Mouse (Mus musculus) adrenal gland, postnatal 4 days (tissue): Measurements from ENCODE around the gene AL731706.1. TPM values are rescaled to one million over a fixed set of nuclear protein-coding genes. Genes with fewer than 3 reads are reported as not detected.
"Not testable (repeated sequence)": the region's sequence is repeated elsewhere in the genome, so short reads cannot be mapped to it uniquely, and the experiment has no call there.

Source experiments
- DNase-seq, 2 experiments: peaks; one replicate each; pipeline ENCODE4 v3.0.0; 2021 to 2022; ENCODE audit warnings: low spot score in 2 of 2, mixed read lengths in 2 of 2
- long read RNA-seq, 2 experiments: library from polyadenylated mRNA; stranded (forward); transcript quantifications; one replicate each; pipeline ENCODE4 v2.0.0; 2021
- total RNA-seq, 2 experiments: library from RNA; stranded (reverse); gene quantifications; 2 replicates each; pipeline ENCODE4 v1.2.3; 2021

AL731706.1 gene
- total RNA-seq = 10 to 100 TPM in 1 of 2 experiments, 1 to 10 TPM in 1; 9.4 to 12.6 TPM
- long read RNA-seq, experiment 1, transcript AL731706.1-201 (3 exons, 944 nt) = major isoform, 38 of 38 reads
- long read RNA-seq, experiment 1, partial matches to known transcripts = 0 of 38 reads
- long read RNA-seq, experiment 1, other reads (novel, unspliced or antisense) = 0 of 38 reads
- long read RNA-seq, experiment 2, transcript AL731706.1-201 (3 exons, 944 nt) = major isoform, 21 of 21 reads
- long read RNA-seq, experiment 2, partial matches to known transcripts = 0 of 21 reads
- long read RNA-seq, experiment 2, other reads (novel, unspliced or antisense) = 0 of 21 reads

- peak; percentile 94 to 98 for DNase-seq
These were observed at the start of gene AL731706.1, which contains the start of the genes Slx4ip and Mkks for GRCm38 (mm10) chr2:136891068-136891950. AL731706.1 (minus strand) TSS chr2:136891389. Slx4ip (plus strand) TSS chr2:136891218. Mkks (minus strand) TSS chr2:136891389.

DNA sequence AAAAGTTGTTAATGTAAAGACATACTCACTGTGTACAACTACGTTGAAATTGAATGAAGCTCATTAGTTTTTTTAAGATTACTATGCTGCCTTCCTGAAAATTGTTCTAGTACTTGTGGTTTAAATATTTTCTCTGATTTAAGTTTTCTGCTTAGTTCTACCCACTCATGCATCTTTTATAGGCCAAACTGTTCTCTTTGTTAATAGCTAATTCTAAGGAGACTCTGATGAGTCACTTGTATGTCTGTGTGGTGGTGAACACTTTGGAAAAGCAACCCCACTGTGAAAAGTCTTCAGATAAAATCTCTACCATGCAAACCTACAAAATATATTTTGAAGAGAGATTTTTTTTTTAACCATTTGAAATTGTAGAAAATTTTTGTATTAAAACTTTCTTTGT, 47.1 kb upstream of the AL731706.1 start:
- no peak for DNase-seq

DNA sequence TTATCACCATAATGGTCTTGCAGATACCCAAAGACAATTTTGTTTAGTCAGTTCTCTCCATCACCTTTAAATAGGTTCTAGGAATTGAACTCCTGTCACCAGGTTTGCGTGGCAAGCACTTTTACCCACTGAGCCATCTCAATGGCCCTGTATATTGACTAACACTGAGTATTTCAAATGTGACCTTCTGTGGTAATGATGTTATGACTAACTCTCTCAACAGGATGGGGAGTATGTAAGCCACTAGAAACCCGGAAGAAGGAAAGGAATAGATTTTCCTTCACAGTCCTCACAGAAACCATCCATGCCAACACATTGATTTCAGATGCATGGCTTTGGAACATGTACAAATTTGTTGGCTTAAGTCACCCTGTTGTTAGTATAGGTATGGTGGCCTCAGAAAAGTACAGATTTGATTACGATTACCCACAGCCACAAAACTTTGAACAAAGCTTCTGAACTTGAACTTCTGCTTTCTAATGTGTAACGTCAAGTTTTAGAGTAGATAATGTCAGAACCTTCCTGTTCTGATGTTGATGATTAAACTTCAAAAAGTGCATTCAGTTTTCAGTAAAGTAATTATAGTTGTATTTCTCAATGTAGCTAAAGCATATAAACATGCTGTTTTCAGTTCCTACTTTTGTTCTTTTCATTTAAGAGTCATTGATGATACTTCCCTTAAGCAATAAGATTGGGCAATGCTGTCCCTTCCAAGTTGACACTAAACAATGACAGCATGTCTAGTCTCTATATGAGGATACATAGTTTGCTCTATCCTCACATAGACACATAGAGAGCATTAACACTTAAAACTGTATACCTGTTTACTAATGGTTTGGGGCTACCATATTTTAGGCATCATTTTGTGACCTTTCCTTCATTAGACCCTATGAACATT, 45.5 kb upstream of the AL731706.1 start:
- DNase-seq = no peak

DNA sequence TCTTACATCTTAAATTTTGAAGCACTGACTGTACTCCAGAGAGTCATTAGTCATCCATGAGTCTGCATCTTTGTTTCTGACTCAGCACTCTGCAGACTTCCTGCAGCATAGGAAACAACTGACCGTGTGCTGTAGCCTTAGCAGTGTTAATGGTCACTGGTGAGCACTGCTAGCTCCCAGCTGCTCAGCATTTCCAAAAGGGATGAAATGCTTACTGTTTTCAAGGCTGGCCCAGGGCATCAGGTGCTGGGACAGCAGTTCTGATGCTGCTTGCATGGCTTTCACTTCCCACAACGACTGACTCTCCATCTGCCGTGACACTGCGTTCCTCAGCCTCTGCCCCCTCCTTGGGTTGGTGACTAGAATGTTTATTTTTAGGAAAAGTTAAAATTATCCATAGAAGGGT, 29.8 kb upstream of the AL731706.1 start:
- DNase-seq = no peak

DNA sequence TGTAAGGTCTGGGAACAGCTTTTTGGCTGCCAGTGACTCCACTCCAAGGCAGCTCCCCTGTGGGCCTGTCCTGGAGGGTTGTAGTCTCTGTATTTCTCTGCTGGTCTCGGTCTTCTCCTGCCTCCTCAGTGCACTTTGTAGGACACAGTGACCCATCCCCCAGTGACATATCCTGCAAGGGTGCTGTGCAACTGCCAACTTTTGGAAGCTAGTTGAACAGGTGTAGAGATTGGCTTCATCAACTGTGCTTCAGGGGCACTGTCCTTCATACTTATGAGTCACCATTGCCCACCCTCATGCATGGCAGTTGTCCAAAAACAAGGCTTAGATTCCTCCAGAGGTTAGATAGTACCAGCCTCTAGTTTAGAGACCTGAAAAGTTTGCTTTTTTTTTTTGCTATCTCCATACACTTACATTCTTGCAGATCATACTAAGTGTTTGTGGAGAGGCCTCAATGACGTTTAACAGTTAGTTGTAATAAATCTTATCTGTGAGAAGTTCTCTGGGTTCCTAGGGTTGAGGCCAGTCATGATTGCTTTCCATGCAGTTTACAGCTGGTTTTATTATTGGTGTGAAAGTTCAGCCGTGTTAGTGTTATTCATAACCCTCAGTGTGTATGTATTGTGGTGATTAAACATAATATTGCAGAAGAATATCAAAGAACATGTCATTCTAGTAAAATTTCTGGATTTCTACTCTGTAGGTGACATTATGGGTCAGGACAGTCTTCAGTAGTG, 29.2 kb upstream of the AL731706.1 start:
- DNase-seq = no peak

DNA sequence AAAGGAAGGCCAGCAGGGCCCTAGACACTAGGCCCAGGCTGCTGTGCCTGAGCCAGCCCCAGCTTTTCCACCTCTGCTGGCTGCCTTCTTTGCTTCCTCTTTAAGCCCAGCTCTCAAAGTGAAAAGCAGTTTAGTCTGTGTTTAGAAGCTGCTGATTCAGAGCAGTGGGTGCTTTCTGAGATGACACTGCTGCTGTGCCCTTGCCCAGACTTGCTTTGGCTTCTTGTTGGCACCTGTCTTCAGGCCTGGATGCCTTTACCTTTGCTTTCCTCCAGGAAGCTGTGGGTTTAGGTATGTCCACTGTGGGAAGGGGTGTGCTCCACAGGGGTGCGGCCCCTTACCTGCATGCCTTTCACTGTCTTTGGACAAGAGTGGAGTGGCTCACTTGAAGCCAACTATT, 28.2 kb upstream of the AL731706.1 start:
- DNase-seq = no peak

- DNase-seq = no peak
These were observed 23.2 kb upstream of the AL731706.1 start for GRCm38 (mm10) chr2:136914334-136914902.

DNA sequence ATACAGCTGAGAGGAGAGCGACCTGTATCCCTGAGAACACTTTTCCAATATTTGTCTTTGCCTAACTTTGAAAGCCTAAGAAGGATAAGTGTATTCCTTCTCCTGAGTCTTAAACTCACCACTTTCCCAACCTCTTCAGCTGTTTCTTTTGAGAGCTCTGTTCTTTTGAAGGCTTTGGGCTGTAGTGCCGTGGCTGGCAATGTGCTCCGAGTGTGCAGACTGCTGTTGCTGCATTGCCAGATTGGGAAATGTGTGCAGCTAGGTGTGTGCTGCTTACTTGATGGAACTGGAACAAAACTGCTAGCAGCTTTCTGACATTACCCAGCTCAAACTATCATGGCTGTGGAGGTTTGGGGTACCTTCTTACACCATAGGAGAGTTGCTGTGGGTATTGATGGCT, 21.8 kb upstream of the AL731706.1 start:
- DNase-seq = no peak

DNA sequence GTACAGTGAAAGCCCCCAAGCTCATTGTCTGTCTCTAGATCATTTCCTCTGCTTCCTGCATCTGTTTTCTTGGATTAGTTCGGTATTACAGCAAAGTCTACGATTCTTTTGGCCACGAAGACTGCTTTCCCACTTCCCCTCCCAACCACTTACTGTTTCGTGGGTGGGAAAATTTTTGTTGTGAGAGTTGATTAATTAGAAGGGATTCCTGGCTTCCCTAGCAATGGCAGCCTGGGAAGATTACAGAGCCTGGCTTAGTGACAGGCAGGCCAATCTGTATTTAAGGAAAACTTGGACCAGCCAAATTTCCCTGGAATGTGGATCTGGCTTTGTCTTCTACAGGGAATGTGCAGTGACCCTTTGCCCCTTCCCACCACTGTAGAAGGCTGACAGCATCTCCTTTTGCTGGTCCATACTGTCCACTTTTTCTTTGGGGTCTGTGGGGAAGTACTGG, 20.8 kb upstream of the AL731706.1 start:
- no peak for DNase-seq

GRCm38 (mm10) chr2:136909298-136909697, 18.1 kb upstream of the AL731706.1 start:
- no peak for DNase-seq

DNA sequence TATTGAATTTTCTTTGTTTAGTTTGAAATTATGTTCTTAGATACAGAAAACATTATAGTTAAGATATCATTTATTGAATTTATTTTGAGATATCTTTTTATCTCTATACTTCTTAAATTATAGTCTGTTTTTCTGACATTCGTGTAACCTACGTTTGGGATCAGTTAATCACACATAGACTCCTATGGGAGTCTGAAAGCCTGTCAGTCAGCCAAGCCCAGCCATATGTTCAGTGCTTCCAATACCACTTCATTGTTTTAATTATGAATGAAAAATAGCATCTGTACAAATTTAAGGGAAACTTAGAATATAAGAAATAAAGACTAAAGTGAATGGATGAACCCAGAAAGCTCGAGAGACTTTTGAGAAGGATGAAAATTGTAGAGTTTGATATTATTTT, 17.4 kb upstream of the AL731706.1 start:
- no peak for DNase-seq

- no peak for DNase-seq
These were observed 4.9 kb upstream of the AL731706.1 start for GRCm38 (mm10) chr2:136896131-136896530.

DNA sequence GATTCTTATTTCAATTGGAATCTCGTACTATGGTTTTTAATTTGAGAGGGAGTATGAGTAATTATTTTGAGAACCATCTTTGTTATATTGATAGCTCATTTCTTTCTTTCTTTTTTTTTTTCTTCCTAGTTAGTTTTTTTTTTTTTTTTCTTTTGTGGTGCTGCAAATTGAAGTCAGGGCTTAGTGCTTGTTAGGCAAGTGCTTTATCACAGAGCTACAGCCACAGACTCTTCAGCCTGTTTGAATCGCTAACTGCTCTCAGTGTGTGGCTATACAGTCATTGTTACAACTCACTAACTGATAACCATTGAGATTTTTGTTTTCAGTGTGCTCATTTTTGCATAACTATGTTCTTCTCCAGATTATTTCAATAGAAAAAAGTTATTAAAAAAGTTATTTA, 3.3 kb upstream of the AL731706.1 start:
- DNase-seq = no peak

DNA sequence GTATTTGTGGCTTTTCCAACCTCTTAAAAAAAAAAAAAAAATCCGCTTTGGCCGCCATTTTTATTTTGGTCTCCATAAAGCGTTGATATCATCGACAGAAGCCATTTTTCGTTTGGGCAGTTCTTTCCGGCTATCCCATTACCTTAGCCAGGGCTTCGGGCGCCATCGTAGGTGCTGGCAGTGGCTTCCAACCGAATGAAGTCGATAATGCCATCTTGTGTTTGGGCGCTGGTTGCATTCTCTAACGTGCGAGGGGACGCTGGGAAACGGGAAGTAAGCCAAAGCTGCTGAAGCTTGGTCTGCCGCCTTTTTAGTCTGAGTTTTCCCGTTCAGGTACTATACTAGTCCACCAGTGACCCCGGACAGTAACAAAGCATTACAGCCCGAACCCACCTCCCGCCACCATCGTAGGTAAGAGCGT, 772 bp upstream of the AL731706.1 start:
- peak; percentile 70 to 89 for DNase-seq

GRCm38 (mm10) chr2:136890716-136891067, 497 bp downstream of the AL731706.1 start:
- not testable (repeated sequence) for DNase-seq

- no peak for DNase-seq
These were observed 4.3 kb downstream of the AL731706.1 start for GRCm38 (mm10) chr2:136886846-136887245.

GRCm38 (mm10) chr2:136885579-136885978, 5.6 kb downstream of the AL731706.1 start, which contains the start of gene AL731706.2:
AL731706.2 (minus strand) TSS chr2:136885679.
- DNase-seq = no peak

- DNase-seq = no peak
These were observed 36.4 kb downstream of the AL731706.1 start for GRCm38 (mm10) chr2:136854543-136855388.

- DNase-seq = no peak
These were observed 40.8 kb downstream of the AL731706.1 start for GRCm38 (mm10) chr2:136850366-136850765.
